Mouse (Mus musculus) heart, adult 2 months (tissue): ENCODE data around the gene Ltc4s.

ENCODE experiments used
- CTCF ChIP-seq: fragments of 200-600 bp; IDR thresholded peaks from 2 replicates; pipeline ENCODE4 v1.8.1; 2022; ENCODE audit warnings: antibody characterized with exemption, mild to moderate bottlenecking, moderate library complexity
- EP300 ChIP-seq: fragments of 200-500 bp; IDR thresholded peaks from 2 replicates; pipeline ENCODE4 v1.6.1; 2011; ENCODE audit warnings: low read depth, low read length, control low read depth; ENCODE audit not compliant: insufficient read depth
- POLR2A ChIP-seq: fragments of 200-500 bp; IDR thresholded peaks from 2 replicates; pipeline ENCODE4 v1.6.1; 2011; ENCODE audit warnings: mild to moderate bottlenecking, low read depth, low read length, control low read depth; ENCODE audit not compliant: insufficient read depth

DNA sequence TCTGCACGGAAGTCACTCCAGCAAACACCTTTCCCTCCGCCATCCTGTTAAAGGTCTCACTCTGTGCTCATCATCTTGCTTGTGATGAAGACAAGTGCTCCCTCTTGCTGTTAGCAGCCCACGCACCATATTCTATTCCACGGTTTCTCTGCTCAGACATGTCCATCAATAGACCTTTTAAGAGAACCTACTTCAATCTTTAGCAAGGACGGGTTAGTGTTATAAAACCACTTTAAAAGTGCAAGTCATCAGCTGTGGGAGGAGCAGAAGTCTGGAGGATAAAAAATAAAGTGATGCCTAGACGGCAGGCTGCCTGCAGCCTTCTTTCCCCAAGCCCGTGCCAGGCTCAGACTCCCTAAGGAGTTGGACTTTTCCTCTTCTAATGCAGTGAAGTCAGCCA is 18.2 kb upstream of the Ltc4s start:
- TF ChIP-seq CTCF, result no peak
- no peak for TF ChIP-seq POLR2A
- TF ChIP-seq EP300, result no peak
